Mouse (Mus musculus) forebrain, postnatal 0 days (tissue): ENCODE data around the gene 1700123O20Rik. TPM values are rescaled to one million over a fixed set of nuclear protein-coding genes. Genes with fewer than 3 reads are reported as not detected.
A peak's percentile ranks its signal among the peaks of the same experiment; 100 is the strongest.

Experiments
- ATAC-seq: fragments of 200-750 bp; cut with Nextera tagmentation; 2 replicates; pipeline ENCODE4 v1.8.0; 2017; ENCODE audit warnings: mild to moderate bottlenecking, moderate library complexity
- DNase-seq: peaks from one replicate; pipeline ENCODE4 v3.0.0-alpha.2; 2015
- H3K27ac ChIP-seq: fragments of 300-500 bp; sonication (generic); 2 replicates; pipeline ENCODE4 v1.5.1; 2014; ENCODE audit warnings: low read depth, mild to moderate bottlenecking, antibody characterized with exemption, low read length, moderate library complexity, mixed read lengths
- H3K27me3 ChIP-seq: fragments of 300-500 bp; sonication (generic); 2 replicates; pipeline ENCODE4 v1.6.1; 2014; ENCODE audit warnings: mild to moderate bottlenecking, low read length, mixed read lengths; ENCODE audit not compliant: insufficient read depth
- H3K36me3 ChIP-seq: fragments of 300-500 bp; sonication (generic); 2 replicates; pipeline ENCODE4 v1.6.1; 2014; ENCODE audit warnings: mild to moderate bottlenecking, moderate library complexity; ENCODE audit not compliant: insufficient read depth
- H3K4me1 ChIP-seq: fragments of 300-500 bp; sonication (generic); 2 replicates; pipeline ENCODE4 v1.6.1; 2014; ENCODE audit warnings: antibody characterized with exemption; ENCODE audit not compliant: insufficient read depth
- H3K4me2 ChIP-seq: fragments of 300-500 bp; sonication (generic); 2 replicates; pipeline ENCODE4 v1.6.1; 2014; ENCODE audit warnings: low read depth, mild to moderate bottlenecking, moderate library complexity
- H3K4me3 ChIP-seq: fragments of 300-500 bp; sonication (generic); 2 replicates; pipeline ENCODE4 v1.5.1; 2014; ENCODE audit warnings: low read depth, low read length, mixed read lengths
- H3K9ac ChIP-seq: fragments of 300-500 bp; sonication (generic); 2 replicates; pipeline ENCODE4 v1.6.1; 2014; ENCODE audit warnings: mild to moderate bottlenecking
- H3K9me3 ChIP-seq: fragments of 300-500 bp; sonication (generic); 2 replicates; pipeline ENCODE4 v1.6.1; 2016; ENCODE audit warnings: low read length
- CTCF ChIP-seq: sonication (generic); IDR thresholded peaks from 2 replicates; pipeline ENCODE4 v1.5.1; 2016; ENCODE audit warnings: antibody characterized with exemption, control low read depth, low read depth
- WGBS: fragments of 180-500 bp; shearing (Covaris S2); extraction: QIAGEN DNeasy Blood & Tissue Kit; methylation state at CpG from one replicate; pipeline ENCODE4 v1.1.7; 2014; 5-methylcytosine and 5-hydroxymethylcytosine counted together
- microRNA-seq, 2 experiments: library from miRNA; unstranded; fragments of <30 nt; microRNA quantifications; one replicate each; pipeline ENCODE4; 2016
- polyA plus RNA-seq: library from polyadenylated mRNA; unstranded; fragments of >200 nt; fragmentation: Nextera tagmentation; extraction: Ambion mirVana; gene quantifications from 2 replicates; pipeline ENCODE4 v1.2.1, GENCODE M21; 2015
- total RNA-seq: library from RNA; depleted of rRNA; stranded (reverse); fragments of >200 nt; gene quantifications from 2 replicates; pipeline ENCODE4 v1.2.3, GENCODE M21; 2014; rRNA removed

Gene 1700123O20Rik
- total and polyA plus RNA-seq, 2 experiments from 2014 or later = 32.0 to 66.6 TPM

- no peak overlapping the region for H3K4me3 ChIP-seq
- peaks cover 6% of the 10 kb centered on the region; the same call in 1 of the 2 replicates for H3K4me1 ChIP-seq
- H3K36me3 ChIP-seq = no peaks in the 10 kb centered on the region; the same call in 1 of the 2 replicates
- ATAC-seq (no peak), DNase-seq (no peak)
- H3K27ac ChIP-seq = no peak overlapping the region
- H3K27me3 ChIP-seq = no peaks in the 10 kb centered on the region
- no peak overlapping the region for H3K9ac ChIP-seq
- no peak overlapping the region for H3K4me2 ChIP-seq
- WGBS = 91% methylated on average over 8 of the region's 8 CpGs
- TF ChIP-seq CTCF = no peak
- no peaks in the 10 kb centered on the region for H3K9me3 ChIP-seq
Observed at GRCm38 (mm10) chr14:54732206-54732605, 46.2 kb downstream of the 1700123O20Rik start.

- H3K4me1 ChIP-seq = peaks cover 9% of the 10 kb centered on the region; the same call in 1 of the 2 replicates
- H3K27me3 ChIP-seq = no peaks in the 10 kb centered on the region
- H3K4me2 ChIP-seq = no peak overlapping the region
- H3K36me3 ChIP-seq = no peaks in the 10 kb centered on the region; the same call in 1 of the 2 replicates
- ATAC-seq (no peak), DNase-seq (no peak)
- no peaks in the 10 kb centered on the region for H3K9me3 ChIP-seq
- H3K9ac ChIP-seq = no peak overlapping the region
- H3K27ac ChIP-seq = no peak overlapping the region
- no peak overlapping the region for H3K4me3 ChIP-seq
- WGBS = 77% methylated on average over 4 of the region's 4 CpGs
- no peak for TF ChIP-seq CTCF
Observed at GRCm38 (mm10) chr14:54734004-54734403, 48.0 kb downstream of the 1700123O20Rik start.

- H3K4me2 ChIP-seq = no peak overlapping the region
- no peak overlapping the region for H3K4me3 ChIP-seq
Observed at GRCm38 (mm10) chr14:54735221-54735620, 49.2 kb downstream of the 1700123O20Rik start.

GRCm38 (mm10) chr14:54736555-54737552 is 50.8 kb downstream of the 1700123O20Rik start:
- peak; percentile 94 for ATAC-seq

More at GRCm38 (mm10) chr14:54735221-54735620, 49.2 kb downstream of the 1700123O20Rik start:
- no peak for TF ChIP-seq CTCF
- DNase-seq = no peak
- no peaks in the 10 kb centered on the region for H3K27me3 ChIP-seq
- H3K9ac ChIP-seq = no peak overlapping the region
- no peaks in the 10 kb centered on the region for H3K9me3 ChIP-seq
- no peak overlapping the region for H3K27ac ChIP-seq
- peaks cover 9% of the 10 kb centered on the region; the same call in 1 of the 2 replicates for H3K4me1 ChIP-seq
- 85% methylated on average over 4 of the region's 4 CpGs for WGBS
- ATAC-seq = no peak
- no peaks in the 10 kb centered on the region; the same call in 1 of the 2 replicates for H3K36me3 ChIP-seq

DNA sequence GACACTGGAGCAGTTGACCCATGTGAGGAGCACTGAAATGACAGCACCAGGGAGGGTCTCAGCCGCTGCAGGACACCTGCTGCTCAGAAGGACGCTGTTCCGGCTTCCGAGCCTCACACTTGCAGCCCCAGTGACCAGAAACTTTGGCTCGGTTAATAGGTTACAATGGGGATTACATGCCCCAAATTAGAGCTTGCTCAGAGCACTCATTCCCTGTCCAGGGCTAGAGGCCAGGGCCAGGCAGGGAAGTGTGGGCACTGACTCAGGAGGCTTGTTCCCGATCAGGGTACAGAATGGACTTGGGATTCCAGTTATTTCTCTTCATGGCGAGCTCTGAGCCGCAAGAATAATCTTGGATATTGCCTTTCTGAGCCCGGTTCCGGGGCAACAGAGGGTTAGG is 51.6 kb downstream of the 1700123O20Rik start:
- peak overlapping the region; percentile 57; the same call in 1 of the 2 replicates for H3K27ac ChIP-seq
- no peak for TF ChIP-seq CTCF
- WGBS = 55% methylated on average over 10 of the region's 10 CpGs

More at GRCm38 (mm10) chr14:54736555-54737552, 50.8 kb downstream of the 1700123O20Rik start:
- H3K4me2 ChIP-seq = no peak overlapping the region
- peak overlapping the region; percentile 64 for H3K27ac ChIP-seq
- no peak overlapping the region for H3K9ac ChIP-seq
- H3K9me3 ChIP-seq = no peaks in the 10 kb centered on the region
- no peaks in the 10 kb centered on the region; the same call in 1 of the 2 replicates for H3K36me3 ChIP-seq
- no peak for TF ChIP-seq CTCF
- WGBS = 47% methylated on average over 14 of the region's 14 CpGs
- no peaks in the 10 kb centered on the region for H3K27me3 ChIP-seq
- peaks cover 9% of the 10 kb centered on the region; the same call in 1 of the 2 replicates for H3K4me1 ChIP-seq
- DNase-seq = peak; percentile 77
- H3K4me3 ChIP-seq = no peak overlapping the region

More for the DNA sequence above, 51.6 kb downstream of the 1700123O20Rik start:
- Histone ChIP-seq H3K9ac (no peak overlapping the region), H3K27me3 (no peaks in the 10 kb centered on the region), H3K4me3 (no peak overlapping the region), H3K4me2 (no peak overlapping the region), H3K9me3 (no peaks in the 10 kb centered on the region), H3K4me1 (peaks cover 9% of the 10 kb centered on the region; the same call in 1 of the 2 replicates), H3K36me3 (no peaks in the 10 kb centered on the region; the same call in 1 of the 2 replicates)
- DNase-seq (no peak), ATAC-seq (no peak)

Small RNA genes within 50 kb of the gene (microRNA-seq; reads per million reads assigned to microRNA genes)
- gene Mir6948 = 0.77 to 1.1 reads per million in 2 experiments

Other genes with a start within 250 kb of the 1700123O20Rik start
- 39.6 and 45.8 TPM in 2 replicates for gene Lrp10, start 222.1 kb upstream of the 1700123O20Rik start, total RNA-seq
- 38.0 and 38.5 TPM in 2 replicates for gene Lrp10, start 222.1 kb upstream of the 1700123O20Rik start, polyA plus RNA-seq
- 25.5 and 31.0 TPM in 2 replicates for gene Rem2, start 210.1 kb upstream of the 1700123O20Rik start, total RNA-seq
- gene Rem2, start 210.1 kb upstream of the 1700123O20Rik start, polyA plus RNA-seq = 22.5 and 28.0 TPM in 2 replicates
- gene Prmt5, start 168.7 kb upstream of the 1700123O20Rik start, total RNA-seq = 85.4 and 87.1 TPM in 2 replicates
- gene Prmt5, start 168.7 kb upstream of the 1700123O20Rik start, polyA plus RNA-seq = 87.0 and 100 TPM in 2 replicates
- 21.3 and 23.1 TPM in 2 replicates for gene Haus4, start 131.6 kb upstream of the 1700123O20Rik start, total RNA-seq
- gene Haus4, start 131.6 kb upstream of the 1700123O20Rik start, polyA plus RNA-seq = 17.9 and 19.5 TPM in 2 replicates
- gene Ajuba, start 108.7 kb upstream of the 1700123O20Rik start, total RNA-seq = 4.4 and 6.6 TPM in 2 replicates
- 4.4 and 4.5 TPM in 2 replicates for gene Ajuba, start 108.7 kb upstream of the 1700123O20Rik start, polyA plus RNA-seq
- 6.5 and 12.8 TPM in 2 replicates for gene 4931414P19Rik, start 80.2 kb upstream of the 1700123O20Rik start, total RNA-seq
- gene 4931414P19Rik, start 80.2 kb upstream of the 1700123O20Rik start, polyA plus RNA-seq = 2.2 and 3.1 TPM in 2 replicates
- 180 and 239 TPM in 2 replicates for gene Psmb5, start 68.2 kb upstream of the 1700123O20Rik start, total RNA-seq
- gene Psmb5, start 68.2 kb upstream of the 1700123O20Rik start, polyA plus RNA-seq = 420 and 499 TPM in 2 replicates
- gene Psmb11, start 64.8 kb upstream of the 1700123O20Rik start, total RNA-seq = under 0.01 TPM in 1 of 2 replicates, not detected in the other
- gene Psmb11, start 64.8 kb upstream of the 1700123O20Rik start, polyA plus RNA-seq = 0.04 and 0.08 TPM in 2 replicates
- not detected in 2 replicates for gene Gm17606, start 45.3 kb upstream of the 1700123O20Rik start, total RNA-seq
- gene Gm17606, start 45.3 kb upstream of the 1700123O20Rik start, polyA plus RNA-seq = not detected in 2 replicates
- gene Cdh24, start 44.9 kb upstream of the 1700123O20Rik start, total RNA-seq = 15.6 and 21.7 TPM in 2 replicates
- 3.8 and 4.6 TPM in 2 replicates for gene Cdh24, start 44.9 kb upstream of the 1700123O20Rik start, polyA plus RNA-seq
- 143 and 147 TPM in 2 replicates for gene Acin1, start 715 bp downstream of the 1700123O20Rik start, total RNA-seq
- 80.7 and 97.0 TPM in 2 replicates for gene Acin1, start 715 bp downstream of the 1700123O20Rik start, polyA plus RNA-seq
- gene Gm29776, start 12.6 kb downstream of the 1700123O20Rik start, total RNA-seq = 0.14 and 0.15 TPM in 2 replicates
- 0.06 and 0.13 TPM in 2 replicates for gene Gm29776, start 12.6 kb downstream of the 1700123O20Rik start, polyA plus RNA-seq
- gene Cebpe, start 26.0 kb downstream of the 1700123O20Rik start, total RNA-seq = 0.38 TPM in 1 of 2 replicates, not detected in the other
- not detected in 2 replicates for gene Cebpe, start 26.0 kb downstream of the 1700123O20Rik start, polyA plus RNA-seq
- gene Slc7a8, start 95.7 kb downstream of the 1700123O20Rik start, total RNA-seq = 11.8 and 13.3 TPM in 2 replicates
- gene Slc7a8, start 95.7 kb downstream of the 1700123O20Rik start, polyA plus RNA-seq = 12.5 and 14.5 TPM in 2 replicates
- not detected in 2 replicates for gene Rnf212b, start 127.9 kb downstream of the 1700123O20Rik start, total RNA-seq
- not detected in 2 replicates for gene Rnf212b, start 127.9 kb downstream of the 1700123O20Rik start, polyA plus RNA-seq
- 7.1 and 7.2 TPM in 2 replicates for gene Homez, start 184.7 kb downstream of the 1700123O20Rik start, total RNA-seq
- 2.7 and 6.9 TPM in 2 replicates for gene Homez, start 184.7 kb downstream of the 1700123O20Rik start, polyA plus RNA-seq
- gene Ppp1r3e, start 191.3 kb downstream of the 1700123O20Rik start, total RNA-seq = 17.4 and 19.7 TPM in 2 replicates
- gene Ppp1r3e, start 191.3 kb downstream of the 1700123O20Rik start, polyA plus RNA-seq = 2.3 and 3.3 TPM in 2 replicates
- 33.2 and 38.0 TPM in 2 replicates for gene Bcl2l2, start 197.2 kb downstream of the 1700123O20Rik start, total RNA-seq
- 2.5 and 2.9 TPM in 2 replicates for gene Bcl2l2, start 197.2 kb downstream of the 1700123O20Rik start, polyA plus RNA-seq
- 3.1 TPM in 1 of 2 replicates, not detected in the other for gene Gm20521, start 197.2 kb downstream of the 1700123O20Rik start, total RNA-seq
- gene Gm20521, start 197.2 kb downstream of the 1700123O20Rik start, polyA plus RNA-seq = 0.30 and 0.89 TPM in 2 replicates
- gene Pabpn1, start 206.3 kb downstream of the 1700123O20Rik start, total RNA-seq = 113 and 116 TPM in 2 replicates
- 105 and 126 TPM in 2 replicates for gene Pabpn1, start 206.3 kb downstream of the 1700123O20Rik start, polyA plus RNA-seq
- 327 and 359 TPM in 2 replicates for gene Slc22a17, start 226.9 kb downstream of the 1700123O20Rik start, total RNA-seq
- gene Slc22a17, start 226.9 kb downstream of the 1700123O20Rik start, polyA plus RNA-seq = 230 and 282 TPM in 2 replicates
- 22.2 and 29.8 TPM in 2 replicates for gene Efs, start 239.9 kb downstream of the 1700123O20Rik start, total RNA-seq
- 13.4 and 13.5 TPM in 2 replicates for gene Efs, start 239.9 kb downstream of the 1700123O20Rik start, polyA plus RNA-seq
- gene Il25, start 246.5 kb downstream of the 1700123O20Rik start, total RNA-seq = 0.38 TPM in 1 of 2 replicates, not detected in the other
- 0.18 and 0.58 TPM in 2 replicates for gene Il25, start 246.5 kb downstream of the 1700123O20Rik start, polyA plus RNA-seq